Mouse (Mus musculus) testis, adult 2 months (tissue): ENCODE results near the gene Dnase2b.

Experiments
- CTCF ChIP-seq: fragments of 200-500 bp; IDR thresholded peaks from 2 replicates; pipeline ENCODE4 v1.5.1; 2012; ENCODE audit warnings: low read depth, mild to moderate bottlenecking, inconsistent platforms, low read length, moderate library complexity; ENCODE audit not compliant: control insufficient read depth, insufficient read depth, insufficient replicate concordance
- POLR2A ChIP-seq: fragments of 200-500 bp; IDR thresholded peaks from 2 replicates; pipeline ENCODE4 v1.6.1; 2012; ENCODE audit warnings: low read depth, mild to moderate bottlenecking, inconsistent platforms, low read length, moderate library complexity; ENCODE audit not compliant: control insufficient read depth

- TF ChIP-seq CTCF: no peak
- TF ChIP-seq POLR2A: no peak
These were observed 12.9 kb downstream of the Dnase2b start for GRCm38 (mm10) chr3:146602531-146602930.
